Mouse (Mus musculus) embryonic fibroblast, embryonic 13.5 days (primary cell): Measurements from ENCODE around the gene Degs1.

Experiments used
- CTCF ChIP-seq: IDR thresholded peaks from 2 replicates; pipeline ENCODE4 v1.5.1; 2011; ENCODE audit warnings: mild to moderate bottlenecking, control low read depth, low read length, moderate library complexity, borderline replicate concordance; ENCODE audit not compliant: insufficient read depth
- POLR2A ChIP-seq: IDR thresholded peaks from 2 replicates; pipeline ENCODE4 v1.6.1; 2011; ENCODE audit warnings: low read depth, mild to moderate bottlenecking, control low read depth, low read length, moderate library complexity

GRCm38 (mm10) chr1:182311376-182311775, 28.8 kb upstream of the Degs1 start:
- TF ChIP-seq CTCF (peak; percentile 34; the same call in 1 of the 2 replicates), POLR2A (no peak)
